Mouse (Mus musculus) mouse trophoblast stem cell (cell line): ENCODE measurements around the gene Osmr.

ENCODE experiments used
- in situ Hi-C, 2 experiments: fragments of 300-500 bp; cut with MseI, MboI; formaldehyde crosslinking; loops; 2 replicates in 1 of 2; 3 replicates in 1 of 2; pipeline ENCODE4 v1.15.1; 2025

The Osmr gene

DNA sequence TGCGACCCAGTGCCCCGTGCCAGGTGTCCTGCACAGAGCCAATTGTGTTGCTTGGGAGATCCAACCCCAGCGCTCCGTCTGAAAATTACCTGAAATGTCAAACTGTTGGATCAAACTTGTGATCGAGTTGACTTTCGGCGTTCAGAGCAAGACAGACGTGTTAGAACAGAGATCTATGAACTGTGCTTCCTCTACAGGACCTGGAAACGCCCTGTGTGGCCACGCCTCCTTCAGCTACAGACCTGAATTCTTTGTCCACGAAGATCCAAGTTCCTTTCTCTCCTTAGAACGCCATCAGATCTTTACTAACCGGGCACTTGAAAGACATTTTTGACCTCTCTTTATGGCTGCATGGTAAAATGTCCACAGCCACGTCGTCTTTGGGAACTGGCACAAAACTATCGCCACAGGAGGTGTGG is at the start of gene Osmr:
Gene Osmr (minus strand): TSS at position 369 of the 419 bp plus-strand sequence.
- in situ Hi-C loops, result no loop called here

DNA sequence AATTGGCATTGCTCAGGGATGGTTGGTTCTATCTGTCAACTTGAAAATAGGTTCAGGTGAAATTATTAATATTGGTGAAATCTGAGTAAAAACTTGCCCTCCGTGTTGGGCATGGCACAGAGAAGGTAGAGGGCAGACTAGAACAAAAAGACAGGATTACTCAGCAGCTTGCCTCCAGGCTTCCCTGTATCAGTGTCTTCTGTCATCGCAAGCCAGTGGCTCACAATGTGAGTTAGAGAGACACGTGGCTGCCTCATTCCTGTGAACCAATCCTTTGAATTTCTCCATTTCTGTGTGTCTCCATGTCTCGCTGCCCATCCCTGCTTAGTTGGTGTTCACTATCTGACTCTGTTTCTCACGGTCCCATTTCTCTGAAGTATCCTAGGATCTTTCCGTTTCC is 44.6 kb upstream of the Osmr start:
- in situ Hi-C loops, result loop anchor here (25.0 kb wide), 2 partner anchors 218 to 518 kb away; no protein-coding TSS in a partner anchor

DNA sequence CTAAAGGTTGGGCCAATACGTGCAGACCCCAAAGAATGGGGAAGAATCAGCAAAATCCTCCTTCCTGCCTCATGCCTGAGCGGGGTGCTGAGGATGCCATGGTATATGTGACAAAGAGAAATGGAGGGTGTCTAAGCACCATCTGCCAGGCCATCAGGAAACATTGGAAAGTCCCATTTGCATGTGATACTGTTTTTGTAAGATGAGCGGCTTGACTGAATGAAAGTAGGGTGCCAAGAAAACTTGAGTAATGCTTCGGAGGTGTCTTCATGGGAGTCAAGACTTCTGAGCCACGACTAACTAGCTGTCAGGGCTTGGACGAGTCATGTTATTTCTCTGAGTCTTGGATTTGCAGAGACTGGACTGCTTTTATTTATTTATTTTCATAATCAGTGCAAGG is 39.4 kb upstream of the Osmr start:
- in situ Hi-C loops, result loop anchor here (5.0 to 25.0 kb wide), 3 partner anchors 223 to 523 kb away; no protein-coding TSS in a partner anchor

DNA sequence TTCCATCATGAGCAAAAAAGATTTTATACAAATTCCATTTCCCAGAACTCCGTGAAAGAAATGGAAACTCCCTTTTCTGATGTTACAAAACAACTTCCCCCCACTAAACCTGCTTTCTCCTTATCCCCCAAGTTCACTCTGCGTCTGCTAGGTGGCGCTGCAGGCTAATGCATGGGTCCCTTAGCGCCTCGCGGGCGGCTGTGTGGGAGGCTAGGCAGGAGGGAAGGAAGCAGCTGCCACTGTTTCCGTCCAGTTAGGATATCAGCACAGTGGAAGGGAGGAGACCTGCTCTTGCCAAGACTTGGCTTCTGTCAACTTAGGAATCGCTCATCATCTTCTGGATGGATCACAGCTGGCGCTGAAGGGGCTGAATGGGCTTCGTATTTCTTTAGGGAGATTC is 34.9 kb upstream of the Osmr start:
- in situ Hi-C loops, result loop anchor here (5.0 to 25.0 kb wide), 4 partner anchors 228 to 528 kb away; no protein-coding TSS in a partner anchor

DNA sequence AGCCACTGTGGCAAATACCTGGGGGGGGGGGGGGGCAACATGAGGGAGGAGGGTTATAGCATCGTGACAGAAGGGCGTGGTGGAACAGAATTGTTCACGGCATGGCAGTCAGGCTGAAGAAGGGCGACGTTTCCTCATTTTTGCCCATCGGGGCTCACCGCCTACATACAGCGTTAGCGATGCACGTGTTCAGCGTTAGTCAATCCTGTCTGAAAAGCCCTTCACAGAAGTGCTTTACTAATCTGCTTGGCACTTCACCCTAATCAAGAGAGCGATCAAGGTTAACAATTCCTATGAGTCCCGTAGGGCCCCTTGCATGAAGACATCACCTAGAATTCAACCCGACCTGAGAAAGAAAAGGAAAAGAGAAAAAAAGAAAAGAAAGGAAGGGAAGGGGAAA is 34.3 kb upstream of the Osmr start:
- in situ Hi-C loops, result loop anchor here (5.0 to 25.0 kb wide), 3 partner anchors 228 to 528 kb away; no protein-coding TSS in a partner anchor

DNA sequence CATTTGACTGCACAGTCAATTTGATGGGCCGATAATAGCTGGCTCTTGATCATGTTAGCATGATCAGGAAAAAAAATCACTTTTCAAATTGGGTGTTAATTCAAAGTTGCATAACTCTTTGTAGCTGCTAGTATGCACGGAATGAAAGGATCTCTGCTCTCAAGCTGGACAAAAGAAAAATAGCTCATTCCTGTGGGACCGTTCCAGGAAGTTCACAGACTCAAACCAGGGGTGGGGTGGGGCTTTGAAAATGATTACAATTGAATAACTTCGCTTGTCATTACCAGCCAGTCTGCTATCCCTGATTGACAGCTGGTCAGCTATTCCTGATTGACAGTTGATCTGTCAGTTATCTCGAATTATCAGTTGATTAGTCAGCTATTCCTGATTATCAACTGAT is 33.8 kb upstream of the Osmr start:
- in situ Hi-C loops, result loop anchor here (5.0 to 25.0 kb wide), 3 partner anchors 229 to 529 kb away; no protein-coding TSS in a partner anchor

DNA sequence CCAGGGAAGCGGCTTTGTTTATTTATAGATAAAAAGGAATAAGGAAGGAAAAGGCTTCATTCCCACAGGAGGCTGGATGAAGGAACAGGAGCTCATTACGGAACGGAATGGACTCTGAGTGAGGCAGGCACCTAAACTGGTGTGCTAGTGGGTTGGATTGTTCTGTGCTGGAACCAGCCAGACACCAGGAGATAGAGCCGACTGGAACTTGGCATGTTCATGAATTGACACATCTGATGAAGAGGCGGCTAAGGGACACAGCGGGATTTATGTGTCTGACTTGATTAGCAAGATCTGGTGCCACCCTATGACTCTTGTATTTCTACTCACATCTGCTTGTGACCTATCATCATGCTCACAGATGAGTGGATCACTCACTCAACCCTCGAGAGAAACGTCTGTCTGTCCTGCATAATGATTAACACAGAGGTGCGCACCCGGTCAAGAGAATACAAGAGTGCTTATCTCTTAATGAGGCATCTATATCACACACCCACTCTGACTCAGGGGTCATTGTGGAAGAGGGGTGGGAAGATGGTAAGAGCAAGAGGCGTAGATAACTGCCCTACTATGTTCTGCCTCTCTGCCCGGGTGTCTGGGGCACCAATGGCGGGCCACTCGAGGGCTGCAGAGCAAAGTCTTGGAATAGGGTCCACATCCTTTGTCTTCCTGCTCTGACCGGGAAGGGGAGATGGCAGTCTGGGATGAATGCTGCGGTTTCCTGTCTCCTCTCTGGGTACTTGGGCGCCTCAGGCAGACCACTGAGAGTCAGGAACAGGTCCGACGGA is 31.7 kb upstream of the Osmr start:
- in situ Hi-C loops, result loop anchor here (5.0 to 25.0 kb wide), 3 partner anchors 231 to 531 kb away; no protein-coding TSS in a partner anchor

DNA sequence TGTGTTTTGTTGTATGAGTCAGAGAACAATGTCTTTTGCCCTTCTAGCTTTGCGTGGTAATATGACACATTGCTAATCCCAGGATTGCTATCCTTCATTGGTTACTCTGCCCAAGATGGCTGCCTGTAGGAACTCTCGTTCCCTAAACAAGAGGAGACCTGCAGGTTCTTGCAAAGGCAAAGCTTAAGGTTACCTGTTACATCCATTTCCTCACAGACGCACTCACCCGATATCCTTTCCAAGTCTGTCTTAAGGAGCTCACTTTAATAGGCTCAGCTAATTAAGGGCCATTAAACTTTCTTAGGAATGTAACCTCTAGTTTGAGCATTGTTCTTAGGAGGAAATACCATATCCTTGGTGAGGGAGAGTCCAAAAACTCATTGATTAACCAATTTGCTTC is 31.0 kb upstream of the Osmr start:
- in situ Hi-C loops, result loop anchor here (5.0 to 25.0 kb wide), 3 partner anchors 232 to 532 kb away; no protein-coding TSS in a partner anchor

DNA sequence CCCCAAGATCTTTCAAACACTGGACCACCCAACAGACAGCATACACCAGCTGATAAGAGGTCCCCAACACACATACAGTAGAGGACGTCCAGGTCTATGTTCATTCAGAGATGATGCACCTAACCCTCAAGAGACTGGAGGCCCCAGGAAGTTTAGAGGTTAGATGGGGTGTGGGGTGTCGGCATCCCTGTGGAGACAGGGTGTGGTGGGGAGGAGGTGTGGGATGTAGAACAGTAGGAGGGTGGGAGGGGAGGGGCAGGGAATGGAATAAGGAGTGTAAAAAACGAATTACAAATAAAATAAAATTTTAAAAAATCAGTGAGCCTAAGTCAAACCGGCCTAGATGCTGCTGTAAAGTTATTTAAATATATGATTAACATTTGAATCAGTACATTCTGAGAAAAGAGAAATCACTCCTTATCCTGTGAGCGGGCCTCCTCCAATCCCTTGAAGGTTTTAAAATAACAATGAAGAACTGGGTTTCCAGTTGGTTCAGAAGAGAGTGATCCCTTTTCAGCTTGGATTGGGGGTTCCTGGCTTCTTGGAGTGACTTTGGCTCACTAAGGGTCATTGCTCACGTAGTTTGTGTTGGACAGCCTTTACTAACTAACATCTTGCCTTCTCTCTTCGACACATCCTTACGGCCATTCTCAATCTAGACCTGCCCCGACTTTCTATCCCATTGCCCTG is 28.7 kb upstream of the Osmr start:
- in situ Hi-C loops, result loop anchor here (25.0 kb wide), 2 partner anchors 234 to 534 kb away; no protein-coding TSS in a partner anchor

DNA sequence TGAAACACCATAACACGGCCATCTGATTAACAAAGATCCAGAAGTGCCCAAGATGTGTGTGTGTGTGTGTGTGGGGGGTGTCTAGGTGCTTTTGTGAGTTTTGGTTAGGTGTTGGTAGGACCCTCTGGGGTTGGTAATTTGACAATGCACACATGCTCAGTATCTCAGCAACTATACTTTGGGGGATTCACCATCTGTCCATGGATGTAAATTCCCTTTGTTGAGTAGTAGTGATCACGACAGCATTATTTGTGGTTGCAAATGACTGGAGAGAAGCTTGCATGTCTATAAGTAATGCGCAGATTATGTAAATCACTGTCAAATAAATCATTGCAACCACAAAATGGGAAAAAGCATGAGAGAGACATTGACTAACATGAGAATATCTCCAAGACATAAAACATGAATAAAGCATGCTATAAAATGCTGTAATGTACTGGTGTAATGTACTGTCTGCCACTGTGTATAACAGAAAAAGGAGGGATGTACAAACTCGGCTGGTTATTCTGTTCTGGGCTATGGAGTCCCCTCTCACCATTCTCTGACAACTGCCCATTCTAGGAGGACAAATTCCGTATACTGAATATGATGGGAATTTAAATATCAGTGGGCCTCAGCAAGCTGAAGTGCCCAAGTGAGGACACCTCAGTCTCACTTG is 27.3 kb upstream of the Osmr start:
- in situ Hi-C loops, result loop anchor here (25.0 kb wide), 2 partner anchors 235 to 535 kb away; no protein-coding TSS in a partner anchor

DNA sequence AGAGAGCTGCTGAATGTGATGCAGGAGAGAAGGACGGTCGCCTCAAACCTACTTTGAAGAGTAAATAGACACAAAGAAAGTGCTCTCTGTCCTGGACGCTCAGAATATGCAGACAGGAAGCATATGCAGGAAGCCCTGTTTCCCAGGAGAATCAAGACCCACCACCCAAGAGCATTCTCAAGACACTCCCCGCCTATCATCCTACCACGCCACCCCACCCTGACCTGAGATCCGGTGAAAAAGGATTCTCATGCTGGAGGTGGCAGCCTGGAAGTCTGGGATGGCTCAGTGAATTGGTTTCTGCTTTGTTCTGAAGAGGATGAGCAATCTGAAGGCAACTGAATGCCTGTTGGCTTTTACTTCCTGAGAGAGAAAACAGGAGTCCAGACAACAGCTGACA is 26.5 kb upstream of the Osmr start:
- in situ Hi-C loops, result loop anchor here (25.0 kb wide), 2 partner anchors 236 to 536 kb away; no protein-coding TSS in a partner anchor

DNA sequence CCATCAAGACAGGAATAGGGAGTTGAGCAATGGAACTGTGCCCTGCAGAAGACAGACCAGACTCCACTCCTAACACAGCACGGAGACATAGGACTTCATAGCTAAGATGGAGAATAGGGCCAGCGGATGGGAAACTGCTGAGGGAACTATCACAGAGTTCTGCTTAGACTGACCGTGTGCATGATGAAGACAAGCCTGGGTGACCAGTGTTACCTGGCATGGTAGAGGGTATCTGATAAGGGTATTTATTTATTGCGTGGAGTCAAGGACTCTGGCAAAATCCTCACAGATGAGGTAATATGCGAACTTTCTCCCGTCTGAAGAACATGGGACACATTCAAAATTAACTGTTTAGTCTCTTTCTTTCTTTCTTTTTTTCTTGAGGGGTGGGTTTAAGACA is 9.5 kb upstream of the Osmr start:
- in situ Hi-C loops, result no loop called here

DNA sequence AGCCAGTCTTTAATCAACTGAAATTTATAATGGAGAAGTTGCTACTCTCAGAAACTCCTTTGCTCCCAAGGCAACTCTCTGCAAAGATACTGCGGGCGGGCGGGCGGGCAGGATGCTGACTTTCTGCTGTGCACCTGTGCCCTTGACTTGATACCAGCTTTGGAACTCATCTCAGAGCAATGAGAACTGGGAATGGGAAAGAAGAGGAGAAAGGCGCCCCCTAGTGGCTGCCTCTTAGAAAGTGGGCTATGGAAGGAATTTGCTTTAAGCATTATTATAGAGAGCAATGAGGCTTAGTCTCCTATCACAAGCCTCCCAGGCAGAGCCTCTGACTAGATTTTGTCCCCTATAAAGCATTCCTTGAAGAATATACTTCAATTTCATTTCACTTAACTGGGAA is 9.0 kb upstream of the Osmr start:
- in situ Hi-C loops, result no loop called here

DNA sequence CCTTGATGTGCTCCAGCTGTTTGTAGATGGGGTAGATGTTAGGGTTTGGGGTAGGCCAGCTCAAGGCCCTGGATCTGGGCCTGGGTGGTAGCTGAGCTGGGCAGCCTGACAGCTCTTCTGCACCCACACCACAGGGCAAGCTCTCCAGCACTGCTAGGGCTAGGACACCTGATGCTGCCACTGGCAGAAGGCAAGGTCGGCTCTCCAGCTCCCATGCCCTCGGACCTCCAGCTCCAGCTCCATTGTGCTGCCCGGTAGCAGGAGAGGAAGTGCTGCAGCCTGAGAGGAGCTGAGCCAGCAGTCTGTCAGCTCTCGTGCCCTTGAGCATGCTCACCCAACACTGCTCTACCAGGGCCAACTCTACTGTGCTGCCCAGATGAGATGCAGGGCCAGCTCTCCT is 8.3 kb upstream of the Osmr start:
- in situ Hi-C loops, result no loop called here

DNA sequence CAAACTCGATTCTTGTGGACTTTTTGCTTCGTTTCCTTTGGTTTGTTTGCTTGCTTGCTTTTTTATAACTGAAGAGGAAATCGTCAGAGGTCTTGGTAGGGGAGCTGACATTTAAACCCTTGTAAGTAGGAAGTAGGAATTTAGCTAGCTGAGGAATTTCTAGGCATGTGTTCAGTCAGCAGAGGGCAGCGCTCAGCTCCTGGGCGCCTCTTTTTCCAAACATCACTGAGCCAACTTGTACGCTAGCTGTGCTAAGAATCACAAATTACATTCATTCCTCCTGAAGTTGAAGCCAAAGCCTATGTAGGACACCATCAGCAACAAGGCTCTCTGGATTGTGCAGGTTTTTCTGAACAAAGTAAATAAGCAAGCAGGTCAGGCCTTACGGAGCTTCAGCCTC is 7.4 kb upstream of the Osmr start:
- in situ Hi-C loops, result no loop called here

DNA sequence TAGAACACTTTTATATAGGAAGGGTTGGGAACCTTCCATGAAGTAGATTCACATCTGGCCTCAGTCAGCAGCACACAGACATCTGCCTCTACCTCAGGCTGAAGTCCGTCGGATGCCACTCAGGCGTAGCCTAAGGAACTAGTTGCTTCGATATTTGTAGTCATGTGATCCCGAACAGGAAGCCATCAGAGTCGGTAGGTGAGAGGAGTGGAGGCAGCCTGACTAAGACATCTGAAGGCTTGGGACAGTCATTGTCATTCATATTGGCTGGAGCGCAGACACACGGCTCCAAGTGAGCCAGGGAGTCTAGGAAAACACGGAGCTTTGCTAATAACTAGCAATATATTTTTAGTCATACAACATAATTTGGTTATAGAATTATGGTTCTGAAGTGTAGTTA is 6.4 kb upstream of the Osmr start:
- in situ Hi-C loops, result no loop called here

DNA sequence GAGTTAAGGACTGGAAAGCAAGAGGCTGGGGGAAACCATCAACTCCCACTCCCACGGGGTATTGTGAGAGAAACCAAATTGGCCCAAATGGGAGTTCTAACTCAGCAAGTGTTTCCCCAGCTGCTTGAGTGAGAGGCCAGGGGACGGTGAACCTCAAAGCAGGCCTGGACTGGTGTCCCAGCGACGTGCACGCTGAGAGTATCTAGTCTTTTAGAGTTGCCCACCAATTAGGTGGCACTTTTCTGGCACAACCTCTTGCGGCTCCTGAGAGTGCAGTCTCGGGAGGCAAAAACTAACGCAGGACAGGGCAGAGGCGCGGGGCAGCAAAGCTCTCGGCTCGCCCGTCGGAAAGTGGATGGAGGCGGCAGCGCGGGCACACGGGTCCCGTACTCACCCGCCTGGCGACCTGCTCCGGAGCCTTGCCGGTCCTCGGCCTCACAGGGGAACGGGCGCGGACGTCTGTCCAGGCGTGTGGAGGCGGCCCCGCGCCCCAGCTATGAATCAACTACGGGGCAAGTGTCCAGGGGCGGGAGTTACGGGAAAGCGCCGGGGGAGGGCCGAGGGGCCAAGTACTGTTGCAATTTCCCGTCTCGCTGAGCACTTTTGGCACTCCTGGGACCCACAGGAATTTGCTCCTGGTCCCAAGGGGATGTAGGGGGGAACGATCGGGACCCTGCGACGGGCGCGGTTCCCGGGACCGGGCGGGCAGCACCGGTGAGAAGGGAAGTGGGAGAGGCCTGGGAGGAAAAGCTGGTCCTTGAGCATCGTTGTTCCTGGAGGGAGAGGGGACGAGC is 765 bp downstream of the Osmr start:
- in situ Hi-C loops, result no loop called here

DNA sequence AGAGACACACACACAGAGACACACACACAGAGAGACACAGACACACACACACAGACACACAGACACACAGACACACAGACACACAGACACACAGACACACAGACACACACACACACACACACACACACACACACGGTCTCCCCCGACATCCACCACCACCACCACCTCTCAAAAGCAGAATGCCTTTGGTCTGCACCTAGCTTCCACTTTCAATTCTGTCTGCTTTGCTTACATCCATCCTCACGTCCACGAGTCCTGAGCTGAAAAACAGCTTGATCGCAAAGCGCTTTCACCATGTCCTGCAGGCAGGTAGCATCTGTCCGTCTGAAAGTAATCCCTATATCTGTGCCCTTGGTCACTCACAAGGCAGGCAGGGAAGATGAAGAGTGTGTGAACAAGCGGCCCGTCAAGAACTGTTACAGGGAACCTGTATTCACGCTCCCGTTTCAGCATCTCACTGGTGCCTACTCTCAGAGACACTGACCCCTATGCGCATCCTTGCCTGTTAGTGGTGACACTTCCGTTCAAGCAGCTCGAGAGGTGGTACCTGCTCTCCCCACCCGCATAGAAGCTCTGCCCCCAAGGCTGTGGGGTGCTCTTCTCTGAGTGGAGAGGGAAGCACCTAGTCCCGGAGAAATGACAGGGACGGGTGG is 1.5 kb downstream of the Osmr start:
- in situ Hi-C loops, result no loop called here

DNA sequence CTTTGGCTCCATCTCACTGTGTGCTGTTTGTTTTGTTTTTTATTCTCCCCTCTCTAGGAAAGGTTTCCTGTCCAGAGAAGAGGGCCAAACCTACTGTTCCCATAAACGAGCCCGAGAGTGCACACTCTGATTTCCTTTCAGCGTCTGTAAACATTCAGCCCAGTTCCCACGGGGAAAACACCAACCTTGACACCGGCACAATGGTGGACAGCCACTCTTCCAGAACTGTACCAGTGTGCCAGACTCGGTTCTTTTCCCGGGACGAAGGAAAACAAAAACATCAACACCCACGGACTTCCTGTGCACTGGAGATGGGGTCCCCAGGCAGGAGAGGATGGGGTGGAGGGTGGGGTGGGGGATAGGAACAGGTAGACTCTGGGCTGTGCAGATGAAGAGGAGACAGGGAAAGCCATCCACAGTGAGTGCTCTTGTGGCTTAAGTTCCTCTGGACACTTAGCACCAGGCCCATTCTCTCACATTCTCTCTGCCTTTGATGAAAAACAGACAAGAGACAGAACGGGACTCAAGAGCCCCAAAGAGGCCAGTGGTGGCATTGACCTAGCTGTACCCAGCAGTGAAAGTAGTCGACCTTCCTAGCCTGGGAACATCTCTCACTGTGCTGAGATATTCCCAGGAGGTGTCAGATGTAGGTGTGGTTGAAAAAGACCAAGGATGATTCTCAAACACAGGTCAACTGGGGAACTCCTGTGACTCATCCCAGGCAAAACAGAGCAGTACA is 3.0 kb downstream of the Osmr start:
- in situ Hi-C loops, result no loop called here

DNA sequence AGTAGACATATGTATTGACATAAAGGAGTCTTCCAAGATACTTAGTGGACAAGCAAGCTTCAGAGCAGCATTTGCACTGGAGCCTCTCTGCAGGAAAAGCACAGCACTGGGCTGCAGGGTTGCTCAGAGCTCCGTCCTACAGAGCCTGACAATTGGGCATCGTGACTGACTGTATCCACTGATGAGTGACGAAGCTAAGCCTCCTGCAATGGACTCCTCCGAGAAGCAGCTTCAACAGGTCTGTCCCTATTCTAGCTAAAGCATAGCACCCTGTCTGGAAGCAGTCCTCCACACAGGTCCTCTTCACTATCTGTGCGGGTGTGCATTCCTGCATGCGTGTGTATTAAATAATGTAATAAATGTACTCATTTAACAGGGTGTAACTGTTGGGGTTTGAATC is 7.9 kb downstream of the Osmr start:
- in situ Hi-C loops, result no loop called here
